Mouse (Mus musculus) kidney, adult 2 months (tissue): ENCODE data around the gene Rpn1. TPM values are rescaled to one million over a fixed set of nuclear protein-coding genes. Genes with fewer than 3 reads are reported as not detected.
A peak's percentile ranks its signal among the peaks of the same experiment; 100 is the strongest.

Experiments used
- DNase-seq: peaks from one replicate; pipeline ENCODE4 v3.0.0; 2021
- H3K27ac ChIP-seq: fragments of 200-500 bp; 2 replicates; pipeline ENCODE4 v1.5.1; 2012; ENCODE audit warnings: low read depth, low read length, control low read depth, inconsistent platforms; ENCODE audit not compliant: insufficient read depth
- H3K27me3 ChIP-seq: fragments of 200-500 bp; replicated peaks from 2 replicates; pipeline ENCODE4 v1.6.1; 2012; ENCODE audit warnings: mild to moderate bottlenecking, moderate library complexity, low read length, inconsistent platforms; ENCODE audit not compliant: control insufficient read depth, insufficient read depth
- H3K36me3 ChIP-seq: fragments of 200-500 bp; 2 replicates; pipeline ENCODE4 v1.6.1; 2012; ENCODE audit warnings: mild to moderate bottlenecking, moderate library complexity, low read length, inconsistent platforms; ENCODE audit not compliant: control insufficient read depth, insufficient read depth
- H3K4me1 ChIP-seq: fragments of 200-500 bp; 2 replicates; pipeline ENCODE4 v1.6.1; 2011; ENCODE audit warnings: low read length; ENCODE audit not compliant: control insufficient read depth, insufficient read depth
- H3K4me3 ChIP-seq: fragments of 200-500 bp; 2 replicates; pipeline ENCODE4 v1.5.1; 2011; ENCODE audit warnings: mild to moderate bottlenecking, low read depth, low read length, control low read depth; ENCODE audit not compliant: insufficient read depth
- CTCF ChIP-seq: fragments of 200-500 bp; conservative IDR thresholded peaks from 2 replicates; pipeline ENCODE4 v1.5.1; 2011; ENCODE audit warnings: low read depth, mild to moderate bottlenecking, control low read depth, low read length, moderate library complexity, mixed read lengths; ENCODE audit not compliant: insufficient read depth, insufficient read length
- POLR2A ChIP-seq: fragments of 200-500 bp; IDR thresholded peaks from one replicate; pipeline ENCODE4 v1.6.1; 2011; ENCODE audit warnings: low read depth, low read length, control low read depth
- whole genome bisulfite sequencing: fragments of 180-500 bp; shearing (Covaris S2); methylation state at CpG from one replicate; pipeline ENCODE4 v1.1.7; 2018; 5-methylcytosine and 5-hydroxymethylcytosine counted together
- polyA plus RNA-seq: library from polyadenylated mRNA; depleted of rRNA; stranded (reverse); fragments of >200 nt; gene quantifications from 2 replicates; pipeline ENCODE4 v1.2.3, GENCODE M21; 2012

Gene Rpn1
- polyA plus RNA-seq, 1 experiment, result 188 TPM

GRCm38 (mm10) chr6:88044577-88045405 lies 39.5 kb upstream of the Rpn1 start, which contains the start of gene Rab7:
Gene Rab7, minus strand, starts transcription at chr6:88045270.
- H3K27me3 ChIP-seq, result no peaks in the 10 kb centered on the region
- H3K4me3 ChIP-seq, result peak within 1 kb of the TSS; percentile 88
- DNase-seq, result peak; percentile 98
- H3K4me1 ChIP-seq, result peaks cover 24% of the 10 kb centered on the region
- no peaks in the 10 kb centered on the region for H3K36me3 ChIP-seq
- WGBS, result under 1% methylated on average over 77 of the region's 82 CpGs
- H3K27ac ChIP-seq, result peak within 1 kb of the TSS; percentile 73
- peak; percentile 42 for TF ChIP-seq POLR2A
- no peak for TF ChIP-seq CTCF

GRCm38 (mm10) chr6:88045406-88045766 lies 38.9 kb upstream of the Rpn1 start:
- Histone ChIP-seq H3K4me3 (peak overlapping the region; percentile 27; the same call in 1 of the 2 replicates), H3K27me3 (no peaks in the 10 kb centered on the region), H3K4me1 (peaks cover 24% of the 10 kb centered on the region), H3K27ac (no peak overlapping the region), H3K36me3 (no peaks in the 10 kb centered on the region)
- DNase-seq, result no peak
- 39% methylated on average over 3 of the region's 3 CpGs for WGBS
- TF ChIP-seq CTCF, result no peak
- TF ChIP-seq POLR2A, result no peak

GRCm38 (mm10) chr6:88047853-88048252 lies 36.4 kb upstream of the Rpn1 start:
- 74% methylated on average over 5 of the region's 5 CpGs for WGBS
- Histone ChIP-seq H3K36me3 (no peaks in the 10 kb centered on the region), H3K27me3 (no peaks in the 10 kb centered on the region), H3K4me1 (peaks cover 12% of the 10 kb centered on the region), H3K27ac (no peak overlapping the region), H3K4me3 (no peak overlapping the region)
- DNase-seq, result no peak
- TF ChIP-seq POLR2A (no peak), CTCF (no peak)

- Histone ChIP-seq H3K4me3 (no peak overlapping the region), H3K27ac (no peak overlapping the region), H3K27me3 (no peaks in the 10 kb centered on the region), H3K4me1 (peaks cover 6% of the 10 kb centered on the region; the same call in 1 of the 2 replicates), H3K36me3 (no peaks in the 10 kb centered on the region)
- DNase-seq, result peak; percentile 41
- WGBS, result 47% methylated on average over 6 of the region's 6 CpGs
- TF ChIP-seq CTCF (no peak), POLR2A (no peak)
Observed at GRCm38 (mm10) chr6:88049008-88049407, 35.3 kb upstream of the Rpn1 start.

GRCm38 (mm10) chr6:88051206-88051605 lies 33.1 kb upstream of the Rpn1 start:
- WGBS, result 94% methylated on average over 5 of the region's 5 CpGs
- Histone ChIP-seq H3K4me1 (peaks cover 6% of the 10 kb centered on the region; the same call in 1 of the 2 replicates), H3K27me3 (no peaks in the 10 kb centered on the region), H3K27ac (no peak overlapping the region), H3K4me3 (no peak overlapping the region), H3K36me3 (no peaks in the 10 kb centered on the region)
- TF ChIP-seq CTCF (no peak), POLR2A (no peak)
- DNase-seq, result no peak

GRCm38 (mm10) chr6:88053228-88054080 lies 30.8 kb upstream of the Rpn1 start:
- Histone ChIP-seq H3K4me3 (no peak overlapping the region), H3K27me3 (no peaks in the 10 kb centered on the region), H3K27ac (no peak overlapping the region), H3K36me3 (no peaks in the 10 kb centered on the region), H3K4me1 (peaks cover 3% of the 10 kb centered on the region; the same call in 1 of the 2 replicates)
- WGBS, result 56% methylated on average over 11 of the region's 11 CpGs
- no peak for DNase-seq
- TF ChIP-seq CTCF, result no peak
- no peak for TF ChIP-seq POLR2A
